Mouse (Mus musculus): ENCODE data around the gene Ccdc187.

The Ccdc187 gene

DNA sequence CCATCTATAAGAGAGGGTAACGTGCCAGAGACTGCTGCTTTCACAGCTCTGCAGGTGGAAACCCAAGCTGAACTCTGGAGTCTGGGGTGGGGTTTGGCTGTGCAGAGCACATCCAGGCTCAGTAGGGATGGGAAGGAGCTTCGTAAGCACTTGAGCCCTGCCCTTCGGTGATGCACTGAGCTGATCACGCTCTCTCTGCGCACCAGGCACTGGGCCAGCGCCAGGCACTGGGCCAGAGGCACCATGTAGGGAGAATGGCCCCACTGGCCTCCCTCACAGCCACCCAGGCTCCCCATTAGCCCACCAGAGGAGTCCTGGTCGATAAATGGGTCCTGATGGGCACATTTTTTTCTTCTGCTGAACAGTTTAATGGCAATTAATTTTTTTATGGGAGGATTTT is 8.6 kb downstream of the Ccdc187 start:
- in situ Hi-C loops (cut with MseI, MboI): no loop called here

DNA sequence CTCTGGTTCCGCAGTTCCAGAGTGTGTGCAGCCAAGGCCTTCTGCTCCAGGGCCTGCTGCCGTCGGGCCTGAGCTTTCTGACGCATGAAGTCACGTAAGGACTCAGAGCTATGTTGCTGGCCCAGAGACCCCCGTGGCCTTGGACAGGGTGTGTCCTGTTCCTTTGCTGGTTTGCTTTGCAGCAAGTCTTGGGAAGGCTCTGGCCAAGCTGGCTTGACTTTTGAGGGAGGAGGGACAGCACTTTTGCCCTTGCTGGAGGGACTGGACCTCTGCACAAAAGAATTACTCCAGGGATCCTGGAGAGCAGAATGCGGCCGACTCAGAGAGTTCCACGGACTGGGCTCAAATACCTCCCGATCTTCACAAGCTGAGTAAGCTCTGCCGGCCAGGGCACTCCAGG is 13.8 kb downstream of the Ccdc187 start:
- in situ Hi-C loops (cut with MseI, MboI): no loop called here

DNA sequence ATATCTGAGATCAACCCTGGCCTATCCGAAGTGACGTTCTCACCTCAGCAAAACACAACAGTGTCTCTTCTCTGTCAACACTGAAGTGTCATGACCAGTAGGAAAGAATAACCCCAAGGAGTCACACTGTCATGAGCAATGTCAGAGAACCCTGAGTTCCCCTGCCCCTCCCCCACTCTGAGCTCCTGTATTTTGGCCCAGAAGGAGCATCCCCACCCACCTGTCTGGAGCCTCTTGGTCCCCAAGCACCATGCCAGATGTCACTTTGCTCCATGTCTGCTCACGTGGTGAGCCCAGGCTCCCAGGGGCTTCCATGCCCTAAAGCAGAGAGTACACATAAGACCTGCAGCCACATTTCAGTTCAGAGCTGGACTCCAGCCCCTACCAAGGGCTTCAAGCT is 14.6 kb downstream of the Ccdc187 start:
- in situ Hi-C loops (cut with MseI, MboI): loop anchor here in 1 of 2 experiments (5.0 kb wide), 1 partner anchor 122 kb away; no protein-coding TSS in a partner anchor

DNA sequence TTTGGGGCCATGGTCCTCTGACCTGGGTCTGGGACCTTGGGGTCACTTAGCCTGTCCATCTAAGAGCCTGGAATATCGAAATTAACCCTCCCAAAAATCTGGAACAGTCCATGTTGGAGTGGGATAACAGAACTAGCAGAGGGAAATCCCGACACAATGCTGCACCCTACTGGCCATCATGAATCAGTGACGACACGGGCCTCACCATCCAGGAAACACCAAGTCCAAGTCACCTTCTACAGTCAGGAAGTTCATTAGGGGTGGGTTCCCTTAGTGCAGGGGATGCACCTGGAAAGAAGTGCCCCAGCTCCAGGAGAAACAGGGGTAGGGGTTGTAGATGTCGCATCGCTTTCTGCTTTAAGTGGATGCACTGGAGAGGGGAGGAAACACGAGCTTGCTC is 20.7 kb downstream of the Ccdc187 start:
- in situ Hi-C loops (cut with MseI, MboI): loop anchor here in 1 of 2 experiments (25.0 kb wide), 1 partner anchor 111 kb away; no protein-coding TSS in a partner anchor

DNA sequence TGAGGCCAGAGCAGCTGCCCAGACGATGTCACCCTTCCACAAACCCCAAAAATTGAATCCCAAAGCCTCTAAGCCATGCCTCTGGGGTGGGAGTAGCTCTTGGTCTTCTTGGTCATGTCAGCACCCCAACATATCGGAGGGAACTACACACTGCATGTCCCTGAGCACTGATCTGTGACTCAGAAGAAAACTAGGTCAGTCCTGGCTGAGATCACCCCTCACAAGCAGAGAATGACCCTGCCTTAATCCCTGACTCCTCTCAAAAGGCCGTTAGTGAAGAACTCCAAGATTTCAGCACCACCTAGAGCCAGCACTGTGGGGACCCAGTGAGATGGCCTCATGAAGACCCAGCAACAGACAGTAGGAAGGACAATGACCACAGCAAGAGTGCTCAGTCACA is 26.1 kb downstream of the Ccdc187 start:
- in situ Hi-C loops (cut with MseI, MboI): loop anchor here in 1 of 2 experiments (25.0 kb wide), 1 partner anchor 106 kb away; no protein-coding TSS in a partner anchor

DNA sequence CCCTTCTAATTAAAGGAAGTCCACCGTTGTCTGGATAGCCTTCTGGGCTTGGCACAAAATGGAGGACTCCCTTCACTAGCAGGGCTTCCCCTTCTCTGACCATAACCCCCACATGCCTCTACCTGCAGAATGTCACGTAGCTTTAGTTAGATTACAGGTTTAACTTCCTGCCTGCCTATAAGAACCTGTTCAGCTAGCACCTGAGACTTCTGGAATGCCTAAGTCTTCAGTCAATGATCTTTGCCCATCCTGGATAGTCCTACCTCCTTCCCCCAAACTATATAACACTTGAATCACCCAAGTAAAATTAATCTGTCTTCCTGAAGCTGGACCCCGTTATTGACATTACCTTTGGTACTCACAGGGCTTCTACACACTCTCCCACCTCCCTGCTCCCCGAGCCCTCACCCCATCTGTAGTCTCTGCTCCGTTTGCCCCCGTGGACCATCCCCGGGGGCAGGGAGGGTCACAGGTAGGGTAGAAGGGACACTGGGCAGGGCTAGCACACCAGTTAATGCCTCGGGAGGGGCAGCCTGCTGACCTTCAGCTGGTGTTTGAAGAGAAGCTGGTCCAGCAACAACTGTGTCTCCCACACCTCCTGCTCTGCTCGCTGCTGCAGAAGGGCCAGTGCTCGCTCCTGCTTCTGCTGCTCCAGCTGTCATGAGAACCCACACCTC is 28.2 kb downstream of the Ccdc187 start:
- in situ Hi-C loops (cut with MseI, MboI): loop anchor here in 1 of 2 experiments (25.0 kb wide), 1 partner anchor 104 kb away; no protein-coding TSS in a partner anchor

DNA sequence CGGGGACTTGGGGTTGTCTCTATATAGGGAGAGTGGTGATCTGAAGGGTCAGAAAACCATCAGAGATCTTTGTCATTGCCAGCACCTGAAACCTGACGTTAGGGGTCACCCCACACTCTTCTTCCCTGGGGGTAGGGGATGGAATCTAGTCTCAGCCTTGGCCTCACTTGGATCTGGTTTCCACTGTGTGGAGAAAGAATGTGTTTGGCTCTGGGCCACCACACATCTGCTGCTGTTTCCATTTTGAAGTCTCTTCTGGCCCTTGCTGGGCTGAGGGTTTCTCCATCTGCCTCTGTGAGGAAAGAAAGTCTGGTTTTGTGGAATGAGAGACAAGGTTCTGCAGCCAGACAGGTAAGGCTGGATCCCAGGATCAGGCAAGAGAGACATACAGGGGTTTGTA is 29.3 kb downstream of the Ccdc187 start:
- in situ Hi-C loops (cut with MseI, MboI): loop anchor here in 1 of 2 experiments (25.0 kb wide), 1 partner anchor 103 kb away; no protein-coding TSS in a partner anchor

DNA sequence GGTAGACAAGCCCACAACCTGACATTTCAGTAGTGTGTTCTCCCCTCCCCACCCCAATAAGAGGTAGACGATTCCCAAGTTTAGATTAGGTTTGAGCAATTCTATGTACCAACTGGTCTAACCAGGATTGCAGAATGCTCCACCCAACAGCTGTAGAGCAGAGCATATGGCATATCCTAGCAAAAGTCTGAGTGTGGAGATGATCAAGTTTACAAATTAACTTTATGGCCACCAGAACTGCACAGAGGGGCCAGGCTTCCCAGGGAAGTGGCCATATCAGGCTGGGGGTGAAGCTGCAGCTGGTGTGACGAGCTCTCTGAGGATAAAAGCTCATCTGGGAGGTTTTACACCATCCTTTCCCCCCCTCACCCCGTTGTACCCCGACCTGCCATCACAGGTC is 29.7 kb downstream of the Ccdc187 start:
- in situ Hi-C loops (cut with MseI, MboI): loop anchor here in 1 of 2 experiments (25.0 kb wide), 1 partner anchor 102 kb away; no protein-coding TSS in a partner anchor

DNA sequence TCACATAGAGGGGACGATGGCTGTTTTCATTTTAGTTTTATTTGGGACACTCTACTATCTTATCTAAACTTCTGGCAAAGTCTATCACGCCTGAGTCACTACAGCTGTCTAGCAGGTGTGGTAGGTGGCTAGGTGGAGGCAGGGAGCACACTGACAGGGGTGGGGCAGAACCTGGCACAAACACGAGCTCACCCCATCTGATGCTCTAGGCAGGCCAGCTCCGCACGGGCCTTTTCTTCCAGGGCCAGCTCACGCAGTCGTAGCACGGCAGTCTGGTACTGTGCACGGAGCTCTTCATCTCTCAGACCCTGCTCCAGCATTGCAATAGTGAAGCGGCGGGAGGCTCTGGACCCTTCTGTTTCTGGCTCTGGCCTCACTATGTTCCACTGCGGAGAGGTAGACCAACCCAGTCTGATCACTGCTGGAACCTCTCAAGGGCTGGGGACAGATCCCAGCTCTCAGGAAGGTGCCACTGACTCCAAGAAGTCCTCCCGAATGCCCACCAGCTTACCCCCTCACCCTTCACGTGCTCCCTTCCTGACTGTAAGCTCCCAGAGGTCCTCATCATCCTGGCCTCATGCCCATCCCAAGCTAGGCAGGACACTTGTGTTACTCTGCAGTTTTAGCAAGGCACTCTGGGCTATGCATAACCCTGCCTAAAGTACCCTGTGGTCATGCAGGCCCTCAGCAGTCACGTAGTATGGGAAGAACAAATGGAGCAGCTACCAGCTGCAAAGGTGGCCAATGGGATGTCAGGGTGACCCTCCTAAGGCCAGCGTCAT is 36.9 kb downstream of the Ccdc187 start:
- in situ Hi-C loops (cut with MseI, MboI): loop anchor here in 1 of 2 experiments (25.0 kb wide), 1 partner anchor 95 kb away; no protein-coding TSS in a partner anchor

DNA sequence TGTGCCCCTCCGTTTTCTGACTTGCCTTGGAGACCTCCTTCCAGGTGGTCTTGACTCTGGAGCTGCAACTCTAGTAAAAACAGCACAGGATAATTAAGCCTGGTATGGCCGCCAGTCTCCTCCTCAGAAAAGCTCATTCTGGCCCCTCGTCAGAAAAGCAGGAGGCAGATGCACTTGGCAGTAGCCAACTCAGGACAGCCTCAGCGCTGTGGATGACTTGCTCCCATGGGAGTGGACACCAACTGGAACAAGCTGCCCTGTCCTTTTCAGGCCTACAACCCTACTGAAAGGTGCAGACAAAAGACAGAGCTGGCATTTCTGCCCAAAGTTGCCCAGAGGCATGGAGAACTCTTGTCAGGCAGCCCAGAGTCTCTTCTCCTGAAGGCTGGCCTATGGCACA is 39.5 kb downstream of the Ccdc187 start:
- in situ Hi-C loops (cut with MseI, MboI): loop anchor here in 1 of 2 experiments (25.0 kb wide), 1 partner anchor 93 kb away; no protein-coding TSS in a partner anchor

DNA sequence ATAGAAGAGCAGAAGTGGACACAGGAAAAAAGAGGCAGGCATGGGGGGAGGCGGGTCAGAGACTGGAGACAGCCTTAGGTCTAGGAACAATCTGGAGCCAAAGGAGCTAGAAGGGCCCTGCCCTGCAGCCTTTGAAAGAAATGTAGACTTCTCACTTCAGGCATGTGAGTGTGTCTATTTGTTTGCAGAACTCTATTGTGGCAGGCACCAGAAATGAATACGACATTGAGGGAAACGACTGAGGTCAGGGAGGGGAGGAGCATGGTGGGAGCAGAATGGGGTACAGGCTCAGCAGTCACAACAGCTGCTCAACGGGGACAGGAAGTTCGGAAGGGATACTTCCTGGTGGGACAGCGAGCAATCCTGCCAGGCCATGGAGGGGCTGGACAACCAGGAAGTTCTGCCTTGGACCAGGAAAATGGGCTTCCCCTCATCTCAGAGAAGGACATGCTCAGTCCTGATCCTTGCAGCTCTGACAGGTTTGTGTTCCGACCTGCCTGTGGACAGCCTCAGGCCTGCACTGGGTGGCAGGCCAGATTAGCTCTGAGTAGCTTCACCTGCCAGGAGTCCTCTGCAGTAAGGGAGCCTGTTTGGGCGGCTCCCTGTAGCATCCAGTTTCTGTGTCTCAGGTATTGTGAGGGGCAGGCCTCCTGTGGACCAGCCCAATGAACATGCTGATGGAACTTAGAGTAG is 41.7 kb downstream of the Ccdc187 start:
- in situ Hi-C loops (cut with MseI, MboI): loop anchor here in 1 of 2 experiments (25.0 kb wide), 1 partner anchor 90 kb away; no protein-coding TSS in a partner anchor

DNA sequence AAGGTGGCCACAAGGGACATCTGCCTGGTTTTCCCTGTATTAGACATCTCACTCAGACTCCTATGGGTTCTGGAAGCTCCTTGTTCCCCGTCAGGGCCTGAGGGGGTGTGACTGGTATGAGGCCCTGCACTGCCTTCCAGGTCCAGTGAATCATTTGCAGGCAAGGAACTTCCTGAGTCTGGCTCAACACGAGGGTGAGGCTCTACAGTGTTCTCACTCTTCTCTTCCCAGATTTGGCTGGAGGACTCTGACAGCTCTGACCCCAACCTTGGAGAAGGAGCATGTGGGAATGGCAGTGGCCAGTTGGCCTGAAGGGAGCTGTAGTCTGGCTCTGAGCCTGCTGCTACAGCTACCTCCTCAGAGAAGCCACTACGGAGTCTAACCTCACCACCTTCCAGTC is 46.8 kb downstream of the Ccdc187 start:
- in situ Hi-C loops (cut with MseI, MboI): no loop called here

DNA sequence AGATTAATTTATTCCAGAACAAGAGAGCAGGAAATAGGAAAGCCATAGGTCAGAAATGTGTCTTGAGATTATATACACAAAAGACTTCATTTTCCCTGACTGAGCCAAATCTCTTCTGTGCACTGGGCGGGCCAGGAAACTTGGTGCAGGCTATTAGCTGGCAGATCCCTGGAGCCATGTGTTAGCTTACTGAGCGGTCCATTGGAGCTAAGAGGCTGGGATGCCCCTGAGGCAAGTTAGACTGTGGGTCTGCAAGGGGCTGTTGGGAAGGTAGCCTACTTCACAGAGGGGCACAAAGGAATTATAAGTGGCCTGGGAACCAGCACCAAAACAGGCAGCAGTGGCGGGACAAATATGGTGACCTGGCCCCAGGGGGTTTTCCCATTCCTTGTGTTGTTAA is 53.5 kb downstream of the Ccdc187 start:
- in situ Hi-C loops (cut with MseI, MboI): no loop called here

DNA sequence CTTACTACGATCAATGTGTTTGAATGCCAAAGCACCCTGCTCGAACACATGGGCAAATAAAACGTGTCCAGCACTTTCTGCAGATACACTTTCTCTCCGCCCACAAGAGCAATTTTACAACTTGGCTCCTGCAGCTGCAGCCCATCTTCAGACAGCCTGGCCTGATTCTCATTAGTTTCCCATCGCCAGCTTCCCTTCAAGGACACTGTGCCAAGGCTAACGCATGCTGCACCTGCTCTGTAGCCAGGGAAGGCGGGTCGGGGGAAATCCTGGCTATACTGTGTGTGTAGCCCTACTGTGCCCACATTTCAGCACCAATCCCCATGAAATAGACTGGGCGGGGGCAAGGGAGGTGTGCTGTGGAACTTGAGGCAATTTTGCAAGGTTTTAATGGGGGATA is 54.0 kb downstream of the Ccdc187 start:
- in situ Hi-C loops (cut with MseI, MboI): no loop called here

DNA sequence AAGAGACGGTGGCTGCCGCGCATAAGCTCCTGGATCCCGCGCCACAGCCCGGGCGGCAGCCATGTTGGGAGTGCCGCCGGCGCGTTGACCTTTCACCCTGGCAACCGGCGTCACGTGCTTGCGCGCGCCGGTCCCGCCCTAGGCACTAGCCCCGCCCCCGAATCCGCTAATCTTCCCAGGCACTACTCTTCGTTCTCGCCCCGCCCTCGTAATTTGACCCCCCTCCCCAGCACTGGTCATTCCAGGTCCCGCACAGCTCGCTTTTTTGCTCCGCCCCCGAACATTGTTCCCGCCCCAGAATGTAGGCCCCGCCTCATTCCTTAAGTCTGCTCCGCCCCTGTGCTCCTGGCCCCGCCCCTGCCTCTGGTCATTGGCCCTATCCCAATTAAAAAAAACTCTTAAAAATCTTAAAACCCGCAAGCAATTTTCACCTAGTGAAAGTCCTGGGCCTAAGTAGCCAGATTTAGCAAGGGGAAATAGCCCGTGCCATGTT is 57.0 kb downstream of the Ccdc187 start, which contains the start of gene Qsox2:
Qsox2 (minus strand) TSS at position 236 of the 493 bp plus-strand sequence.
- in situ Hi-C loops (cut with MseI, MboI): no loop called here

DNA sequence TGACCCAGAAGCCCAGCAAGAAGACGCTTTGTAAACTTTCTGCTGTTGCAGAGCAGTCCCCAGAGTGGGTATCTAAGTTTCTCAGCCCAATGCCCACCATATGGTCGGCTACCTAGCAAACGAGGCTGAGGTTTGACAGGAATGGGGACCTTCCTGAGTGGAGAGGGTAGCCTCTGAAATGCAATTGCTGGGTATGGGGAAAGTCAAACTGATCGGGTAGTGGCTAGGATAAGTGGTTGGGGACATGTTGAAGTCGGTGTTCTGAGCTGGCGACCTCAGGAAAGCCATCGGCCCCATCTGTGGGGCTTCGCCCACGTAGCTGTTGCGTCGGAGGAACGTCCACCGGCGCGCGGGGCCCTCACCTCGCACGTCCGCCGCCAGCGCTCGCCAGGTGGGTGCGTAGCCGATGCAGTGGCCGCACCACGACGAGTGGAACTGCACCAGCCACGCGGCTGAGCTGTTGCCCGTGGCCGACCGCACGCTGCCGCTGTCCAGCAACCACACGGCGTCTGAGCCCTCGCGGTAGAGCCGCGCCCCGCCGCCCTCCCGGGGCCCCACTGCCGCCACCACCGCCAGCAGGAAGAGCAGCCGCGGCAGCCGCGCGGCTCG is 57.6 kb downstream of the Ccdc187 start:
- in situ Hi-C loops (cut with MseI, MboI): no loop called here

DNA sequence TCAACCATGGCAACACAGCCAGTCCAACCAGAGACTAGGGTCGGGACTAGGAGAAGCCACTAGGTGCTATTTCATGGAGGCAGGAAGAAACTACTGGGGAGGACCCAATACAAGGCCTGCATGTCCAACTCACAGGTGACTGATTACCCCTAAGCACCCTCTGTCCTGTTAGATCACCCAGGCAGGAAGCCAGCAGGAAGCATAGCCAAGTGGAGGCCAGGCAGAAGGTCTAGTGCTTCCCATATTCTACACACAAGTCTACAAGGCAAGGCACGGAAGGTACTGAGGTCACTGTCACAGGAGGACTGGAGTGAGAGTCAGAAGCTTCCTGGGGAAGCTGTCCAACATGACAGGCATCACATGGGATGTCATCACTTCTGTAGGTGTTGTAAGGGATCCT is 59.6 kb downstream of the Ccdc187 start:
- in situ Hi-C loops (cut with MseI, MboI): no loop called here

DNA sequence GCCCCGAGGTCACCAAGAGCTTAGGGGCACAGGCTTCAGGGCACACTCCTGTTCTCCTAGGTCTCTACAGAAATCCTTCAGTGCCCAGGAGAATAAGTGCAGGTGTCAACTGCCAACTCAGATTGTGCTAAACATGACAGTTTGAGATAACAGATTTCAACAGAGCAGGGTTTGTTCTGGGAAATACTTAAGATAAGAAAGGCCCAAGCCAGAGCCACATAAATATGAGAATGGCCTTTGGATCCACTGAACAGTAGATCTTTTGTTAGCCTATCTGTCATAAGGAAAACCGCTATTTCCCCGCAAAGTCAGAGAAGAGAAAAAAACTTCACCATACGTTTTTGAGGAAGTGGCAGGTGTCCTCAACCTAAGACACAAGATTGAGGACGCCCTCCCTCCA is 60.1 kb downstream of the Ccdc187 start:
- in situ Hi-C loops (cut with MseI, MboI): no loop called here

DNA sequence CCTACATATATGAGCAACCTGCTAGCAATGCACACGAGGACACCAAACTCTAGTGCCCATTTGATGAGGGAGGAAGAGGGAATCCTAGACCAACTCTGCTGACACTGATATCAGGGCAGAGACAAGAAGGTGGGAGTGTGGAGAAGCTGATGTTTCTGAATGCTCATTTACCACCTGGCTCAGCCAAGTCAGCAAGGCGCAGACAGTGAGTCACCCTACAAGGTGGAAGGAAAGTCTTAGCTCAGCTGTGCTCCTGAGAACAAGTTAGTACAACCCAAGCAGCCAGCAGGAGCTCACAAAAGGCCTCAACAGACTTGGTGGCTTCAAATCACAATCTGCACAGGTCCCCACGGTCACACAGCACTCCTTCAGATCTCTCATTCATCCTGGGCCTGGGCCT is 63.0 kb downstream of the Ccdc187 start:
- in situ Hi-C loops (cut with MseI, MboI): no loop called here

DNA sequence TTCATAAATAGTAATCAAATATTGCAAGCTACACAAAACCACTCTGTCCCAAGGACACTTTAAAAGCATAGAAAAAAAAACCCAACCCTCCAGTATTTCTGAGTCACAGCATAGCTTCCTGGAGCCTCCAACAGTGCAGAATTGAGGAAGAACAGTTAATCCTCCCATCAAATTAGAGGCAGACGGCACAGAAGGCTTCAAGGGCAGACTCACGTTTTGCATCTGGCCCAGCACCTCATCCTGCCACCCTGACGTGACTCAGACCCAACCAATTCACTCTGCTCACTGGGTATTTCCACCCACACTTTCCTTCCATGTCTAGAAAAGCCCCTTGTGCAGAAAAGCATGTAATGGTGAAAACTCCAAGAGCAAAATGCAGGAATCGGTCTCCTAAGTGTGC is 64.1 kb downstream of the Ccdc187 start:
- in situ Hi-C loops (cut with MseI, MboI): no loop called here

DNA sequence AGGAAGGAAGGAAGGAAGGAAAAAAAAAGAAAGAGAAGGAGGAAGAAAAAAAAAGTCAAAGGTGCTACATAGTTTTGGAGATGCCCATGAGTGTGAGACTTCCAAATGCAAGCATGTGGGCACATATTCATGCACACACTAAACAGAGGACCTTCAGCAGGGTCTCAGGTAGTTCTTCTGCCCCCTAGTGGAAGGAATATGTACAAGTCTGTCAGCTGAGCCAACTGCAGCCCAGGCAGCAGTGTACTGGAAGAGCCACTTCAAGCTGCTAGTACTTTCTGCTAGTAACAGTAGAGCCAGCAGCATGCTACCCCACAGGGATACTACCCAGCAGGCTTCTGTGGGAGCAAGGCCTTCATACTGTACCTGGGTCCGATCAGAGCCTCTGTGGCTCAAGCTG is 66.6 kb downstream of the Ccdc187 start:
- in situ Hi-C loops (cut with MseI, MboI): no loop called here
